Mouse (Mus musculus): ENCODE measurements around the gene Ctsw.
"Not testable (repeated sequence)": the region's sequence is repeated elsewhere in the genome, so short reads cannot be mapped to it uniquely, and the experiment has no call there.

The Ctsw gene

DNA sequence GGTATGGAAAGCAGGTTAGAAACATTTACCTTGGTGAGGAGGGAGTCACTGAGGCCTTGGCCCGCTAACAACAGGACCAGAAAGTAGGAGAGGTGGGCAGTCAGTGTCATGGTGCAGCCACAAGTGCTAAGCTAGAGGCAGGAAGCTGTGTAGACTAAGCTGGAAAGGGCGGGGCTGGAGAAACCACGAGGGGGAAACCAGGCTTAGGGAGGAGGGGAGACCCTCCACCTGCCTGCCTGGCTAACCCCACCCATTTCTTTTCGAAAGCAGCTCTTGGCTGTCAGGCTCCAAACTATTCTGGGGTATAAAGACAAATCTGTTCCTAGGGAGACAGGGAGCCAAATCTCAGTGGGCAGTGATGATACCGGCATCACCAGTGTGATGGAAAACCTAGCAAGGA, at the start of gene Ctsw:
Gene Ctsw, minus strand, starts transcription at position 134 of the 400 bp plus-strand sequence.
- in situ Hi-C loops (cut with MboI; ENCODE audit: unreplicated experiment in 2 of 2), result no loop called here

DNA sequence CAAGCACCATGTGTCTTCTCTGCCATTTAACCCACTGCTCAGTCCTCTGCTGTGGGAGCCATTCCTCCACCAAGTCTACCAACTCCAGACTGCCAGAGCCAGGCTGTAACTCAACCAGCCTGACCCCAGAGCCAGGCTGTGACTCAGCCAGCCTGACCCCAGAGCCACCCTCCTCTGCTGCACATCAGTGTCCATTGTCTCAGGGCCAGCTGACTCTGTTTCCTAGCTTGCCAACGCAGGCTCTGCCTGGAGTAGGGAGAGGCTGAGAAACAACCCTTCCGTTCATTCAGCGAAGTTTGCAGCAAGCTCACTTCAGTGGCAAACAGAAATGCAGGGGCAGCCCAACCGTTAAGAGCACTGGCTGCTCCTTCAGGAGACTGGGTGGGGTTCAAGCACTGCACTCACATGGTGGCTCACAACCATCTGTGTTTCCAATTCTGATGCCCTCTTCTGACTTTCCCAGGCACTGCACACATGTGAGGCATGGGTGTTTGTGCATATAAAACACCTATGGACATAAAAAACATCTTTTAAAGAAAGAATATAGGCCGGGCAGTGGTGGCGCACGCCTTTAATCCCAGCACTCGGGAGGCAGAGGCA, 48.7 kb upstream of the Ctsw start:
- in situ Hi-C loops (cut with MboI; ENCODE audit: unreplicated experiment in 2 of 2), result no loop called here

DNA sequence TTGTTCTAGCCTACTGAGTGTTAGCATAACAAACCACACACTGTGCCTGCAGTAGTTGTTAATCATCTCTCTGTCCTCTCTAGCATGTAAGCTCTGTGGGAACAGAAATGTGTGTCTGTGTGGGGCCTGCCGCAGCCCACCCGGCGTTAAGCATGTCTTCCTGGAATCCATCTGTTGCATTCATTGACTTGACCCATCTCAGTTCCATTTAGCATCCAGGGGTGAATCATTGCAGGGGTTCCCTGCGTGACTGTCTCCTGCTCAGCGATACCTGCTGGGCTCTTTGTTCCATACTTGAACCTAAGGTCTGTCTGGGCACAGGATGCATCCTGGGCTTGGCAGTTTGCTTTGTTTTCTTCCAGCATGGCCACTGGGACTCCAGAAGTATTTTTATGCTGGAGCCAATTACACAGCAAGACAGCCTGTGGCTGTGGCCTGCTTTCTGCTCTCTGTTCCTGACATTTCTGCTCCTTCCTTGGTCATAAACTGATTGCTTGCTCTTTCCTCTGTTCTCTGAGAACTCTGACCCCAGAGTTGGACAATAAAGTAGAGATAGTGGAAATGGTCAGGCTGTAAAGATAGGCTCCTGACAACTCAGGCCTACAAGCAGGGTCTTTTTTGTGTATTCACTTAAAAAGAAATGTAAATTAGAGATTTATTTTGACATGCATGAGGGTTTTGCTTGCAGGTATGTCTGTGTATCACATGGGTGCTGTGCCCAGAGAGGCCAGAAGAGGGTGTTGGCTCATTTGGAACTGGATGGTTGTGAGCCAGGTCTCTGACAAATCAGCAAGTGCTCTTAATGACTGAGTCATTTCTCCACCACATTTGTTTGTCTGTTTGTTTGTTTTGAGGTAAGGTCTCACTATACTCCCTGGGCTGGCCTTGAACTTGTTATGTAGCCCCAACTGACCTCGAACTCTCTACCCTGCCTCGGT, 47.8 kb upstream of the Ctsw start:
- in situ Hi-C loops (cut with MboI; ENCODE audit: unreplicated experiment in 2 of 2), result no loop called here

DNA sequence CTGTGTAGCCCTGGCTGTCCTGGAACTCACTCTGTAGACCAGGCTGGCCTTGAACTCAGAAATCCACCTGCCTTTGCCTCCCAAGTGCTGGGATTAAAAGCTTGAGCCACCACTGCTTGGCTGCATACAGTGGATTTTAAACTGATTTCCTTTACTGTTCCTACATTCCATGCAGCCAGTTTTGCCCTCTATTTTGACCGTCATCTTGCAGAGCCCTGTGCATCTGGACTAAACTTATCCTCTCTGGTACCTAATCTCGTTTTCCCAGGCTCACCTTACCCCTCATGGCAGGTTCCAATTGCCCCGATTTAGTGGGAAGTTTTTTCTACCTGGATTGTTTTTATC, 44.7 kb upstream of the Ctsw start:
- in situ Hi-C loops (cut with MboI; ENCODE audit: unreplicated experiment in 2 of 2), result no loop called here

DNA sequence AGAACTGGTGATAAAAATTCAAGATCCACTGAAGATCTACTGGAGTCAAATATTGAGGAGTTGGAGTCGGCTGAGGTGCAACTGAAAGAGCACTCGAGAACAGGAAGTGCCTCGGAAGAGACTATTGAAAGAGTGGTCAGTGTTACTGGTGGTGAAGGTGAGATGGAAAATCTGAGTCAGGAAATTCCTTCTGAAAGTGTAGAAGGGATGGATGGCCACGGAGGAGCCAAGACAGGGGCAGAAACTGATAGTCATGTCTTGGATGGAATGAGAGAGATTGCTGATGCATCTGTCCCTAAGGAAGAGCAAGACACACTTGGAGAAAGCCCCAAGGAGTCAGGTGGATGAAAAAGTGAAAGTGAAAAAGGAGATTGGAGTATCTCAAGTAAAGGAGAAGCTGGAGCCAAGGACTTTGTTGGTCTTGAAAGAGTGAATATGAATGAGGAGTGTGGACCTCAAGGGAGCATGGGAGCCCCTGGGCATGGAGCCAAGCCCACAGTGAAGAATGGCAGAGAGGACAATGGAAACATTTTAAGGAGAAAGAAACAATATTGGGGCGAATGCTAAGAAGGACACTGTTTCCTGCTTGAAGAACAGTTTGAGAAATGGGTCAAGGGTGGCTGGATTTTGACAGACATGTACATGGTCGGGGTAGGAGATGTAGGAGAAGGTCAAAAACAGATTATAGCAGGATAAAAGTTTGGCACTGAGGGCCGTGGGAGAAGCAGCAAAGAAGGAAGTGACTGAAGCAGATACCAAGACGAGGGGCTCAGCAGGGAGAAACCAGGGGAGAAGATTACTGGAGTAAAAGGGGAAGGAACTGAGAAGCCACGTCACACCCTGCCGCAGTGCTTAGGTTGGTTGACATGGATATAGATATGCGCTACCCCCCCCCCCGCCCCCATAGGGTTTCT, 44.0 kb upstream of the Ctsw start:
- in situ Hi-C loops (cut with MboI; ENCODE audit: unreplicated experiment in 2 of 2), result no loop called here

DNA sequence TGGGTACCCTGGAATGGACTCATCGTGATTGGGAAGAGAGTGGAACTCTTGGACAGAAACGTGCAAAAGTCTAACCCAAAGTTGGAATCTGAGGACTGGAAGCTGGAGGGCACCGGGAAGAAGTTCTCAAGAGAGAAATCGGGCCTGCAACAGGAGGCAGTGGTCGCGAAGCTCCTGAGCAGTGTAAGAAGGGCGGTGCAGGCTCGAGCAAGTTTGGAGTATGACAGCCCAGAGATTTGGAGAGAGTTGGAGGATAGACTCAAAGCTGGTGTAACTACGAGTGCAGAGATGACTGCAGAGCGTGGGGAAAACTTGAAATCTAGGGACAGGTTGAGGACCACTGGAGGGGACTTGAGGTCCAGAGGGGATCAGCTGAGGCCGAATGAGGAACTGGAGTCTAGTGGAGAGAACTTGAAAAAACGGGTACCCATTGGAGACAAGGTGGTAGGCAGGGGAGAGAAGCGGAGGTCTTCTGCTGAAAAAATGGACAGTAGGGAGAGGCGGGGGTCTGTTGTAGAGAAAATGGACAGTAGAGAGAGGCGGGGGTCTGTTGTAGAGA, 42.8 kb upstream of the Ctsw start:
- in situ Hi-C loops (cut with MboI; ENCODE audit: unreplicated experiment in 2 of 2), result no loop called here

DNA sequence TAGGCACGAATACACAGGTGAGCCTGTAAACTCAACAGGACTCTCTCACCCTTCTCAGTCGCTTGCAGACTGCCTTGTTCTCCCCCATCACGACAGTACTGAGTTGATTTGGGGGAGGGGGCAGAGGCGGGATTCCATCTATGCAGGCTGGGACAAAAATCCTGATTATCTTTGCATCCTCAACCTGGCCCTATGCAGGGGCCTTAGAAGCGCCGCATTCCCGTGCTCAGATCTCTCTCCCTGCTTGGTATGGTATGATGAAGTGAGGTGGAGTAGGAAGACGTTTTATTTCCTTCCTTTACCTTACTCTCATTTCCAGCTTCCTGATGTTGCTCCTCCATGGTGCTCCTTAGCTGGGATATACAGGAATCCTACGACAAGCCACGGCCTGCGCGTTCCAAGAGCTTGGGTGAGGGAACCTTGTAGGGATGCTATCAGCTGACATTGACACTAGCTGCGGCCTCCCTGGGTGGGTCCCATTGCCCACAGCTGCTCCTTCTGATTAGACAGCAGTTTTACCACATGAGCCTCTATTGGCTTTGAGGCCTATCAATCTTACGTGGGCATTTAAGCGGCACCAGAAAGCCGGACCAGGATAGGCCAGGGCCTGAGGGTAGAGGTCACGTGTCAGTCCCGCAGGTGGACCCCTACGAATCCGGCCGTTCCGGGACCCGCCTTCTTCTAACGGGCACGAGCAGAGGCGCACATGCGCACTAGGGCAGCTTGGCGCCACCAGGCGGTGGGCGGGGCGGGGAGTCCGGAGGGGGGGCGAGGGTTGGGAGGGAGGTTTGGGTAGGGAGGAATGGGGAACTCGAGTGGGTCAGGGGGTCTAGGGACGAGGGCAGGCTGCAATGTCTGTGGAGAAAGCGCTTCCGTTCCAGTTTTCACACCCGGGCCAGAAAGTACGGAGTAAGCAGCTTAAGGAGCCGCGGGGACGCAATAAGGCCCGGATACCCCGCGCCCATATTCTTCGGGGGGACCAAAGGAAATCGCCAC, 42.0 kb upstream of the Ctsw start, which contains the start of gene Snx32:
Gene Snx32, minus strand, starts transcription at position 508 of the 996 bp plus-strand sequence.
- in situ Hi-C loops (cut with MboI; ENCODE audit: unreplicated experiment in 2 of 2), result no loop called here

DNA sequence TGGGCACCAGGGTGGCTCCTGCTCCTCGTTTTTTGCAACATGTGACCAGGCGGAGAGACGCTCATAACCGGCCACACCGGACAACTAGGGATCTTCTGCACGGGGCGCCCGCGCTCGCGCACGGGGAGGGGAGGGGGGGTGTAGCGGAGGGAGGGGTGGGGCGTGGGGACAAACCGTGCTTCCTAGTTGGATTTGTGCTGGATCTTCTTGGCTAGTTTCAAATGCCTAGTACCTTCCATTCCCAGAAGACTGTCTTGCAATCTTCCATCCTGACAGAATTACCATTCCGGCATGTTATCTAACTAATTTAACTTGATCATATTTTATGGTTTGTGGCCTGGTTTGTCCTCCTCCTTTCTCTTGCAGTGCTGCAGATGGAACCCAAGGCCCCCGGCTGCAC, 35.4 kb upstream of the Ctsw start, which contains the start of gene 1700020D05Rik:
Gene 1700020D05Rik, minus strand, starts transcription at position 101 of the 400 bp plus-strand sequence.
- in situ Hi-C loops (cut with MboI; ENCODE audit: unreplicated experiment in 2 of 2), result no loop called here

DNA sequence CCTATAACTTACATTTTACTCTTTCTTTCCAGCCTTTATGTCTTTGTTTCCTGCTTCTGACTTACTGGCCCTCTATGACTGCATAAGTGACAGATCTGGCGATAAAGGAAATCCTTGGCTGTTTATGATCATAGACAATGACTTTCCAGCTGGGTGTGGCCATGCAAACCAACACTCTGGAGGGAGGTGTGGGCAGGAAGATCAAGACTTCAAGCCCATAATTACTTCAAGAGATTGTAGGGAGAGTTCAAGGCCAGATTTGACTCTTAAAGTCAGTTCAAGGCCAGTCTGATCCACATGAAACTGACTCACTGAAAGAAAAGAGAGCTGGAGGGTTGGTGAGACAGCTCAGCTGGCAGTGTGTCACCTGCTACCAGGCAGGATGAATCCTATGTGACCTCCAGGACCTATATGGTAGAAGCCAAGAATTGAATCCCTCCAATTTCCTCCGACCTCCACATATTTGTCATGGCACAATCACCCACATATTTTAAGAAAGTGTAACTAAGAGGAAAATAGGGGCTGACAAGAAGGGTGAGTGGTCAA, 32.1 kb upstream of the Ctsw start:
- in situ Hi-C loops (cut with MboI; ENCODE audit: unreplicated experiment in 2 of 2), result no loop called here

DNA sequence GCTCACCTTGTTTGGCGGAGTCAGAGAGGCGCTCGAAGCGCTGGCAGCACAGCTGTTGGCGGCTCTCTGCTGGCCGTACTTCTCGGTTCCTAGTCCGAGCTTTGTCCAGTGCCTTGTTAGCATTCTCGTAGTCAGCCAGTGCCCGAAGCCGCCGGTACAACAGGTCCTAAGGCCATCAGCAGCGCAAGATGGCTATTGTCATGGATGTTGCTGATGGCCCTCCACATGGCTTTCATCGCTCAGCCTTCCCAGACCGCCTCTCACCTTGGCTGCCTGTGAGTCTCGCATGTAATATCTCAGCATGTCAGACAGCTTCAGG, 27.7 kb upstream of the Ctsw start:
- in situ Hi-C loops (cut with MboI; ENCODE audit: unreplicated experiment in 2 of 2), result no loop called here

DNA sequence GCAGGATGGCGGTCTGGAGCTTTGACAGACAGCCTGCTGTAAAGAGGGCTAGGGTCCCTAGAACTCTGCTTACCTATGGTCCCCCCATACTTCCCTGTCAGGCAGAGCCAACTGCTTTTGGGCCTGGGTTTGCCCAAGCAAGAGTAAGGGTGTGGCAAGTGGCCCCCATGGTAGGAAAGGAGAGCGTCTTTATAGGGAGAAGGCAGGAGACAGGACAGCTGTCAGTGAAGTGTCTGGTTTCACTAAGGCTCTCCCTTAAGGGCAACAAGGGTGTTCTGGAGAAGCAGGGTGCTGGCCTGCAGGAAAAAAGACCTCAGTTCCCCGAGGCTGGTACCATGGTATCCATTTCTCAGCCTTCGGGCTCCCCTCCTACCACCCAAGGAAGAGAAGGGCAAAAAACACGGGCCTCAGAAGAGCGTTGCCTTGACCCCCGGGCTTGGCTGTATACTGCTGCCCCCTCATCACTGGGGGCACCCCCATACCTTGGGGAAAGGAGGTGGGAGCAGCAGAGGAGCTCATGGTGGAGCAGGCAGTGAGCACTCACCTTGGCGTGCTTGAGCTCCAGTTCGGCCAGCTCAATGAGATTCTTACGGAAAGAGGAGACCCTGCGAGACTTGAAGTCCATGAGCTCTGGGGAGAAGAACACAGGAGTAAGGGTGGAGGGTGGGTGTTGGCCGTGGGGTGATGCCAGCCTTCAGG, 27.2 kb upstream of the Ctsw start:
- in situ Hi-C loops (cut with MboI; ENCODE audit: unreplicated experiment in 2 of 2), result no loop called here

DNA sequence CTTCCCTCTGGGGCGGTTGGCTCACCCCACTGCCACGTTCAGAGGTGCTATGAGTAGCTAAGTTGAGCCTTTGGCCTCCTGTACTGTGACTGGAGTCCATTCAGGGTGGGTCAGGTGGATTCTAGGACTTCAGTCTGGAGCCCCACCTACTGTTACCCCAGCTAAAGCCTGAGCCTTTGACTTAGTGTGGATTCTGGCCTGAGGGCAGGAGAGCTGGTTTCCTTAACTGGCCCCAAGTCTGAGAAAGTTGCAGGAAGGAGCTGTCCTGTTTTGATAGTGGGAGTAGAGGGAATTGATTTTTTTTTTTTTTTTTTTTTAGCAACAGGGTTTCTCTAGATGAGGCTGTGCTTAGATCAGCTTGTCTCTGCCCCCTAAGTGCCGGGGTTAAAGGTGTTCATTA, 26.0 kb upstream of the Ctsw start:
- in situ Hi-C loops (cut with MboI; ENCODE audit: unreplicated experiment in 2 of 2), result no loop called here

DNA sequence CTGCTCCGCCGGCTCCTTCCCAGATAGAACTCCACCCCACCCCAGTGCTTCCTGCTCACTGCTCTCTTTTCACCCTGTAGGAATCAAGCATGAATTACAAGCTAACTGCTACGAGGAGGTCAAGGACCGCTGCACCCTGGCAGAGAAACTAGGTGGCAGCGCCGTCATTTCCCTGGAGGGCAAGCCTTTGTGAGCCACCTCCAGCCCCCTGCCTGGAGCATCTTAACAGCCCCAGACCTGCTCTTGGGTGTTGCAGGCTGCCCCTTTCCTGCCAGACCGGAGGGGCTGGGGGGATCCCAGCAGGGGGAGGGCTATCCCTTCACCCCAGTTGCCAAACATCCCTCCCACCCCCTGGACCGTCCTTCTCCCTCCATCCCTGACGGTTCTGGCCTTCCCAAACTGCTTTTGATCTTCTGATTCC, 25.0 kb upstream of the Ctsw start:
- in situ Hi-C loops (cut with MboI; ENCODE audit: unreplicated experiment in 2 of 2), result not testable (repeated sequence)

DNA sequence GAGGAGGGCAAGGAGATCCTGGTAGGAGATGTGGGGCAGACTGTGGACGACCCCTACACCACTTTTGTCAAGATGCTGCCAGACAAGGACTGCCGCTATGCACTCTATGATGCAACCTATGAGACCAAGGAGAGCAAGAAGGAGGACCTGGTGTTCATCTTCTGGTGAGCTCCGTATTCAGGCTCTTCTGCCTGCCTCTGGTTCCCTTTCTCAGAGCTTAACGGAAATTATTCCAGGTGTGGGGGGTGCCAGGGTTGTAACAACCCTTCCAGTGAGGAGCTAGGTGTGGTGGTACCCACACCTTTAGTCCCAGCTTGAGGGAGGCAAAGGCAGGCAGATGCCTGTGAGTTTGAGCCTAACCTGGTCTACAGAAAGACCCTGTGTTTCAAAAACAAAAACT, 24.3 kb upstream of the Ctsw start:
- in situ Hi-C loops (cut with MboI; ENCODE audit: unreplicated experiment in 2 of 2), result no loop called here

DNA sequence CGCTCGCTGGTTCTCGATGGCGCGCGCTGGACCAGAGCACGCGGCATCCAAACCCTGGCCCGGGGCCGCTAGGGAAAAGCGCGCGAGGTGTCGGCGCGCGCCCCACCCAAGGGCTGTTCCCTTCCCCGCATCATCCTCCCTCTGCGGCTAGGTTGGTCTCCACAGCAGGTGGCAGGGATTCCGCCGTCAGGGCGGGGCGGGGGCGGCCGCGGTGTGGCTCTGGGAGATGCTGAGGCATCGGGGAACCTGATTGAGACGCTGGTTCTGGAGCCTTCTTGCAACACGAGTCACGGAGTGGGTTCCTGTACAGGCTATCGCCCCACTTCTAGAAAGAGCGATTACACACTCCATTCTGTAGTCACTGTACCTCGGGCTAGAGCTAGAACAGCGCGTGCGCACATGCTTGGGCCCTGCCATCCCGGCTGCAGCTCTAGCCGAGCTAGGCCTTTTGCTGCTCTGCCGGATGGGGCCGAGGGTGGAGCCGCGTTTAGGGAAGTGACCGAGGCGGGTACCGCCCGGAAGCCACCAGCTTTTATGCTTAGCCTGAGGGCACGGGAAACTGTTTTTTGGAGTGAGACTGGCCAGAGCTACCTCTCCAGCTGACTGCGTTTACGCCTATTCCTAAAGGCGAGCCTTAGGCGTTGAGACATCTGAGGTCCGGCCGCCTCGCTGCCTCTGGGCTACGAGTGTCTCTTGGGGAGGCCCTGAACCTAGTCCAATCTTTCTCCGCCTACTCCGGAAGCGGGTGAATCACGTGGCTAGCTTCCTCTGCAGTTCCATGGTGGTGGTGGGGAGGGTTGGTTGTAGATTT, 22.8 kb upstream of the Ctsw start:
- in situ Hi-C loops (cut with MboI; ENCODE audit: unreplicated experiment in 2 of 2), result no loop called here

DNA sequence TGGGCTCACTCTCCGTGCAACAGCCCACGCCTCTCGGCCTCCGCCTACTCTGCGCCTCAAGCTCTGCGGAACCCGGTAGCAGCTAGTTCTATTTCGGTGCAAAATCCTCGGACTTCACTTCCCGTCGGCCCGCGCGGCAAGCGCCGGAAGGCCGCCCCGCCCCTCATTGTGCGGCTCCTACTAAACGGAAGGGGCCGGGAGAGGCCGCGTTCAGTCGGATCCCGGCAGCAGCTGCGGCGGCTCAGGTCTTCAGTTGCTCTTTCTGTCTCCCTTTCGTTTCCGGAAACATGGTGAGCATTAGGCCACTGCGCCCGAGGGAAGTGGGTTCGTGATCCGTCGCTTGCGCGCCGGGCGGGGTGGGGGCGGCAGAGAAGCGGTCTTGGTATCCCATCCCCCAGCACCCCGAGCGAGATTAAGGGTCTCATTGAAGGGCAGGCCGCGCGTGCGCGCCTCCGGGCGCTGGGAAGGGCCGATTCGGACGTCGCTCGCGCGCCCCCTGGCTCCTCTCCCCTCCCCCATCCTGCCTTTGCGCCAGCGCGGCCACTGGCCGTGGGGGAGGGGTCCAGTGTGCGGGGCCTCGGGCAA, 22.1 kb upstream of the Ctsw start, which contains the start of gene Cfl1:
Gene Cfl1, plus strand, starts transcription at position 143 of the 585 bp plus-strand sequence.
- in situ Hi-C loops (cut with MboI; ENCODE audit: unreplicated experiment in 2 of 2), result no loop called here

DNA sequence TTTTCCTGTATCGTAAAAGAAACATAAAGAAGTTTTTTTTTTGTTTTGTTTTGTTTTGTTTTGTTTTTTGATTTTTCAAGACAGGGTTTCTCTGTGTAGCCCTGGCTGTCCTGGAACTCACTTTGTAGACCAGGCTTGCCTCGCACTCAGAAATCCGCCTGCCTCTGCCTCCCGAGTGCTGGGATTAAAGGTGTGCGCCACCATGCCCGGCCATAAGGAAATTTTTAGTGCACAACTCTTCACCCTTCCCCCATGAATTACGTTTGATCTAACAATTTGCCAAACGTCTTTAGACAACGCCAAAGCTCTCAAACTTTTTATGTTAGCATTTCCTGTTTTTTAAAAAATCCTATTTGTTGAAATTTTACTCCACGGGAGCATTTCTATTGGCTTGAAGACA, 21.4 kb upstream of the Ctsw start:
- in situ Hi-C loops (cut with MboI; ENCODE audit: unreplicated experiment in 2 of 2), result loop anchor here (5.0 kb wide), 3 partner anchors 57 to 122 kb away; partner anchors contain the start of genes AI837181 (in 1 of the 2), Banf1 (in 1 of the 2) and Eif1ad (in 1 of the 2)
